Mouse (Mus musculus): Measurements from ENCODE around the gene Pim3. TPM values are rescaled to one million over a fixed set of nuclear protein-coding genes. Genes with fewer than 3 reads are reported as not detected.

The Pim3 gene
- polyA plus RNA-seq, 1 experiment = 68.3 TPM

- no peaks in the 10 kb centered on the region for H3K79me2 ChIP-seq (ENCODE audit: control insufficient read depth, insufficient read depth)
- H3K79me3 ChIP-seq (ENCODE audit: low read depth) = no peaks in the 10 kb centered on the region
- no peak overlapping the region for H3K4me3 ChIP-seq (ENCODE audit: insufficient read depth, poor library complexity, severe bottlenecking)
- peaks cover 64% of the 10 kb centered on the region for H3K27me3 ChIP-seq (ENCODE audit: control insufficient read depth, insufficient read depth, insufficient read length)
- TF ChIP-seq MAX (IDR thresholded peaks at IDR 0.05) (no peak), CTCF (IDR thresholded peaks at IDR 0.05; ENCODE audit: control insufficient read depth, insufficient read depth, insufficient read length) (no peak), USF1 (IDR thresholded peaks at IDR 0.05; ENCODE audit: low read depth) (no peak)
- H3K36me3 ChIP-seq (ENCODE audit: control insufficient read depth, insufficient read depth) = no peaks in the 10 kb centered on the region
- no peak overlapping the region for H3ac ChIP-seq (ENCODE audit: control insufficient read depth, insufficient read length, low read depth)
These were observed 33.9 kb downstream of the Pim3 start for GRCm38 (mm10) chr15:88895891-88896290.

GRCm38 (mm10) chr15:88896341-88896980, 34.5 kb downstream of the Pim3 start:
- Histone ChIP-seq H3ac (ENCODE audit: control insufficient read depth, insufficient read length, low read depth) (no peak overlapping the region), H3K79me3 (ENCODE audit: low read depth) (no peaks in the 10 kb centered on the region), H3K4me3 (ENCODE audit: insufficient read depth, poor library complexity, severe bottlenecking) (no peak overlapping the region), H3K79me2 (ENCODE audit: control insufficient read depth, insufficient read depth) (no peaks in the 10 kb centered on the region), H3K27me3 (ENCODE audit: control insufficient read depth, insufficient read depth, insufficient read length) (peaks cover 66% of the 10 kb centered on the region), H3K36me3 (ENCODE audit: control insufficient read depth, insufficient read depth) (no peaks in the 10 kb centered on the region)
- TF ChIP-seq USF1 (IDR thresholded peaks at IDR 0.05; ENCODE audit: low read depth) (no peak), MAX (IDR thresholded peaks at IDR 0.05) (no peak), CEBPB (IDR thresholded peaks at IDR 0.05; ENCODE audit: low read depth) (no peak), FOSL1 (IDR thresholded peaks at IDR 0.05; ENCODE audit: insufficient read depth, low read length, poor library complexity, severe bottlenecking) (no peak), MYOD1 (IDR thresholded peaks at IDR 0.05; ENCODE audit: control insufficient read depth, insufficient read length, low read depth) (no peak), MYOG (IDR thresholded peaks at IDR 0.05; ENCODE audit: control insufficient read depth, extremely low read depth, insufficient read length) (no peak), CTCF (IDR thresholded peaks at IDR 0.05; ENCODE audit: control insufficient read depth, insufficient read depth, insufficient read length) (no peak)

- TF ChIP-seq CEBPB (IDR thresholded peaks at IDR 0.05; ENCODE audit: low read depth) (peak; percentile 93), CTCF (IDR thresholded peaks at IDR 0.05; ENCODE audit: control insufficient read depth, insufficient read depth, insufficient read length) (no peak), USF1 (IDR thresholded peaks at IDR 0.05; ENCODE audit: low read depth) (no peak)
- Histone ChIP-seq H3ac (ENCODE audit: control insufficient read depth, insufficient read length, low read depth) (no peak overlapping the region), H3K36me3 (ENCODE audit: control insufficient read depth, insufficient read depth) (no peaks in the 10 kb centered on the region), H3K27me3 (ENCODE audit: control insufficient read depth, insufficient read depth, insufficient read length) (peaks cover 37% of the 10 kb centered on the region), H3K79me2 (ENCODE audit: control insufficient read depth, insufficient read depth) (no peaks in the 10 kb centered on the region), H3K4me3 (ENCODE audit: insufficient read depth, poor library complexity, severe bottlenecking) (no peak overlapping the region), H3K79me3 (ENCODE audit: low read depth) (no peaks in the 10 kb centered on the region)
These were observed 40.4 kb downstream of the Pim3 start for GRCm38 (mm10) chr15:88902200-88902875.

- H3K27me3 ChIP-seq (ENCODE audit: control insufficient read depth, insufficient read depth, insufficient read length) = peaks cover 38% of the 10 kb centered on the region
- H3K79me3 ChIP-seq (ENCODE audit: low read depth) = no peaks in the 10 kb centered on the region
- H3K79me2 ChIP-seq (ENCODE audit: control insufficient read depth, insufficient read depth) = no peaks in the 10 kb centered on the region
- H3K4me3 ChIP-seq (ENCODE audit: insufficient read depth, poor library complexity, severe bottlenecking) = no peak overlapping the region
- H3K36me3 ChIP-seq (ENCODE audit: control insufficient read depth, insufficient read depth) = no peaks in the 10 kb centered on the region
- H3ac ChIP-seq (ENCODE audit: control insufficient read depth, insufficient read length, low read depth) = no peak overlapping the region
- TF ChIP-seq MAX (IDR thresholded peaks at IDR 0.05) (no peak), MYOG (IDR thresholded peaks at IDR 0.05; ENCODE audit: control insufficient read depth, extremely low read depth, insufficient read length) (no peak), CTCF (IDR thresholded peaks at IDR 0.05; ENCODE audit: control insufficient read depth, insufficient read depth, insufficient read length) (no peak), MYOD1 (IDR thresholded peaks at IDR 0.05; ENCODE audit: control insufficient read depth, insufficient read length, low read depth) (no peak), FOSL1 (IDR thresholded peaks at IDR 0.05; ENCODE audit: insufficient read depth, low read length, poor library complexity, severe bottlenecking) (no peak), CEBPB (IDR thresholded peaks at IDR 0.05; ENCODE audit: low read depth) (no peak), USF1 (IDR thresholded peaks at IDR 0.05; ENCODE audit: low read depth) (no peak)
These were observed 41.1 kb downstream of the Pim3 start for GRCm38 (mm10) chr15:88903086-88903485.

- TF ChIP-seq FOSL1 (IDR thresholded peaks at IDR 0.05; ENCODE audit: insufficient read depth, low read length, poor library complexity, severe bottlenecking) = no peak
- TF ChIP-seq CTCF (IDR thresholded peaks at IDR 0.05; ENCODE audit: control insufficient read depth, insufficient read depth, insufficient read length) = no peak
- TF ChIP-seq MAX (IDR thresholded peaks at IDR 0.05) = no peak
- TF ChIP-seq USF1 (IDR thresholded peaks at IDR 0.05; ENCODE audit: low read depth) = no peak
- no peak for TF ChIP-seq MYOG (IDR thresholded peaks at IDR 0.05; ENCODE audit: control insufficient read depth, extremely low read depth, insufficient read length)
- TF ChIP-seq CEBPB (IDR thresholded peaks at IDR 0.05; ENCODE audit: low read depth) = no peak
- no peak for TF ChIP-seq MYOD1 (IDR thresholded peaks at IDR 0.05; ENCODE audit: control insufficient read depth, insufficient read length, low read depth)
- H3ac ChIP-seq (ENCODE audit: control insufficient read depth, insufficient read length, low read depth) = no peak overlapping the region
- H3K27me3 ChIP-seq (ENCODE audit: control insufficient read depth, insufficient read depth, insufficient read length) = peaks cover 46% of the 10 kb centered on the region
- no peaks in the 10 kb centered on the region for H3K36me3 ChIP-seq (ENCODE audit: control insufficient read depth, insufficient read depth)
- no peaks in the 10 kb centered on the region for H3K79me2 ChIP-seq (ENCODE audit: control insufficient read depth, insufficient read depth)
- no peaks in the 10 kb centered on the region for H3K79me3 ChIP-seq (ENCODE audit: low read depth)
- no peak overlapping the region for H3K4me3 ChIP-seq (ENCODE audit: insufficient read depth, poor library complexity, severe bottlenecking)
These were observed 42.2 kb downstream of the Pim3 start for GRCm38 (mm10) chr15:88904056-88904811.

All from C2C12 (cell line).